Mouse (Mus musculus) cerebellum, adult (tissue): ENCODE measurements around the gene Ddah1.
A peak's percentile ranks its signal among the peaks of the same experiment; 100 is the strongest.
"Not testable (repeated sequence)": the region's sequence is repeated elsewhere in the genome, so short reads cannot be mapped to it uniquely, and the experiment has no call there.

ENCODE experiments used
- ATAC-seq: cut with Nextera tagmentation; 2 replicates; pipeline ENCODE4 v1.9.2; 2017; ENCODE audit warnings: mild to moderate bottlenecking, moderate library complexity, mixed read lengths; ENCODE audit not compliant: insufficient number of reproducible peaks, low FRiP score, low TSS enrichment

Ddah1 gene

DNA sequence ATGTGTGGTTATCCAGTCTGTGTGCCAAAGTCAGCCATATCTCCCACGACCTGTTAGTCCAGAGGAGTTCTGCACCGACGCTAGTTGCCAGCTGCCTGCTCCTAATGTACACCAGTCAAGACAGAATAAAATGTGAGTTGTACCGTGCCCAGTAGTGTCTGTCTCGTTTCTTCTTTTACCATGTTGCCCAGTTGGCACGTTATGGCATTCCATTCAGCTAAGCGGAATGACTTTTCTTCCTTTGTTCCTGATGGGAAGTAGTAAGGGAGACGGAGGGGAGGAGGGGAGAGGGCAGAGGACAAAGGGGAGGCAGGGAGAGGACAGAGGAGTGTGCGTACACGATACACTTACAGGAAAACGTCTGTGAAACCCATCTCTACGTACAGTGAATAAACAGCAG lies 135.7 kb downstream of the Ddah1 start:
- ATAC-seq: no peak

DNA sequence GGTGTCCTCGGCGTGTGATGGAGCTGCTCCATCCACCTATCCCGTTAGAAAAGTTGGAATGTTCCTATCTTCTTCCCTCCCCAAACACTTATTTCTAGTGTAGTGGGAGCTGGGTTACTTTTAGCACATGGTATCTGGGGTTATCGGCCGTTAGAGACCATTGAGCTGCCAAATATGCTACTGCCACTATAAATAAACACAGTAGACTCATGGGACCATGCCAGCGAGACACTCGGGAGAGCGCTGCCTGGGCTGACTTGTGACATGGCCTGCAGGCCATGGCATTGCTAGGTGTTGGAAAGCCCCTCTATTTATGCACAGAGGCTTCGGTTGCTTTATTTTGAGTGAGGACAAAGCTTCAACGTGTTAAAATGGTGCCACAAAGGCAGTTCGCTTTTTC lies 139.3 kb downstream of the Ddah1 start:
- ATAC-seq: no peak

DNA sequence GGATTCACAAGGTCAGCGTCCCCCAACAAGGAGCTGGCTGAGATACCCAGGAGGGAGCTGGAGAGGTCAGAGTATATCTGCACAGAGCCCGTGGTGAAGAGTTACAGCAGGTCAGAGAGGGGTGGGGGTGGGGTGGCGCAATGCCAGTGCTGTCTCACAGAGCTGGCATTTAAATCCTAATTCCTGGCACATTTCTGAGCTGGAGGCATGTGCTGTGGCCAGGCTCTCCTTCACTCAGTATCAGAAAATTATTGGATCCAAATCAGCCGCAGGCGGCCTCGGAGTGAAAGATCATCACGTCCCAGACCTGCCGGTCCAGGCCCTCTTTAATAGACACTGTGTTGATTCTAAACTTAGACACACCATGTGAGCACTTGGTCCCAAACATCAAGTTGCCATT lies 141.4 kb downstream of the Ddah1 start:
- ATAC-seq: no peak

DNA sequence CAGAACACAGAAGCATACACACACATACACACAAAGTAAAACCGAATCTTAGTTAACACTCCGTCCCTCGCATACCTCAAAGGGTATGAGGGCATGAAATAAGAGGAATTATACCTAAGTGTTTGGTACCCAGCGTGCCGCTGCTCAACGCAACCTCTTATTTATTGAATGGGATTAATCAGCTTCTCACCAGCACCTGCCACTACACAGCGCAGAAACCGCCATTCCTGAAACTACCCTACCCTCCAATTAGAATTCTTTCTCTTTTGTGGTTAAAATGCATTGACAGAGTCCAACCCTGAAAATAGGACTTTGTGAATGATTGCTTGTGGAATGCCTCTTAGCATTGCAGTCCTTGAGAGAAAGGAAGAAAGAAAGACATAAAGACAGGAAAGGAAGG lies 145.1 kb downstream of the Ddah1 start:
- ATAC-seq: no peak

DNA sequence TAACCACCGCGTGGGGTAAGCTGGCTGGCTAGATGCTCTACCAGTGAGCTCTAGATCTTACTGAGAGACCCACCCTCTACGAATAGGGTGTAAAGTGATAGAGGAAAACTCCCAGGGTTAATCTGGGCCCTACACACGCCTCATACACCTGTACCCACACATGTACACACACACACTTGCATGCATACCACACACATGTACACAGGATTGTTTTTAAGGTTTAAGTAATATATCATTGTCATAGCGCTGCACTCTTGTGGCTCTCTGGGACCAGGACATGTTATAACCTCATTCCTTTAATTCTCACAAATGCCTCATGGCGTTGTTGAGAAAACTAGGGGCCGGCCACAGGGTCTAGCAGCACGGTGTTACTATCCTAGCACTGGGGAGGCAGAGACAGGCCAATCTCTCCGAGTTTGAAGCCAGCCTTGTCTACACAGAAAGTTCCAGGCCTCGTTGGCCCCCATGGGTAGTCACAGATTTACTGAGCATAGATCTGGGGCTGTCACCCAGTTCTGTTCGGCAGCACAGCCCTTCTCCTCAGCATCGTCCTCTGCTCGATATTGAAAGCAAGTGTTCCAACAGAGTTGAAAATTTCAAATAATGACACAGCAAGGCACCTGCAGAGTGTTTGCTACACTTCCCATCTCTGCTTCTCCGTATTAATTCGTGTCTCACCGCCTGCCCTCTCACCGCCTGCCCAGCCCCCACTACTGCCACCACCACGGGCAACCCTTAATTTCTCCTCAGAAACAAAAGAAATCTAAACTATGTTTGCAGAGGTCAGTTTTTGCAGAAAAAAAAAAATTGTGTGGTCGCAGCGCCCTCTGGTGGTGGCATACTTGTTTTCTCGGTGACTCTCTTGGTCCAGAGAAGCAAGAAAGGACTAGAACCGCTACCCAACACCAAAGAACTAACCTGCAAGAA lies 146.6 kb downstream of the Ddah1 start:
- ATAC-seq: 0 out of 2 replicates have a peak, but pooled peaks have one; percentile 18

DNA sequence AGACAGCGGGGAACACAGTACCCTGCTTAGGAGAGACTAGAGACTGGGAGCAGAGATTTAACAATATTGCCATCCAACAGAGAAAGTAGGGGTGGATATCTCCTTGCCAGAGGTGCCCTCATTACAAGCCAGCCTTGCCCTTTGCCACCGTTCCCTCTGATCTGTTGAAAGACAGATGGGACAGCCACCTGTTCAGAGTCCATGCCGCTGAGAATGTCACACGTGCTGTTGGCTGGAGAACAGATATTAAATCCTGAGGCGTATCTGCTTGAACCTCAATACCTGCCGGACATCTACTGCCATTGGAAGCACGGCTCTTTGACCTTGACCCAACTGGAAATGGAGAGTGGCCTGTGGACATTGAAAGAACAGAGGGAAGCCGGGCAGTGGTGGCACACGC lies 148.1 kb downstream of the Ddah1 start:
- no peak for ATAC-seq

DNA sequence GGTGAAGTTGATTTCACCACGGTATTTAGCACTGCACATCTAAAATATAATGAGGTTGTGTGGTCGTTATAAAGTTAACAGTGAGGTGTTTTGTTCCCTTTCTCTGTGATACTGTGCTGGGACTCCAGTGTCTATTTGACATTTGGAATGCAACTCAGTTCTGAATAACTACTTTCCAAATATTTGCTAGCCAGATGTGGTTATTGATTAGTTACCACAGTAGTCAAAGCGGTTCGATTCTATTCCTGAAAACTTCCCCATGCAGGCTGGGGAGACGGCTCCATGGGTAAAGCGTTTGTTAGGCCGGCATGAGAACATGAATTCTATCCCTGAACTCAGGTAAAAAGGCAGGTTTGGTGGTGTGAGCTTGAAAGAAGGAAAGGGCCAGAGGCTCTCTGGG lies 154.0 kb downstream of the Ddah1 start:
- no peak for ATAC-seq

DNA sequence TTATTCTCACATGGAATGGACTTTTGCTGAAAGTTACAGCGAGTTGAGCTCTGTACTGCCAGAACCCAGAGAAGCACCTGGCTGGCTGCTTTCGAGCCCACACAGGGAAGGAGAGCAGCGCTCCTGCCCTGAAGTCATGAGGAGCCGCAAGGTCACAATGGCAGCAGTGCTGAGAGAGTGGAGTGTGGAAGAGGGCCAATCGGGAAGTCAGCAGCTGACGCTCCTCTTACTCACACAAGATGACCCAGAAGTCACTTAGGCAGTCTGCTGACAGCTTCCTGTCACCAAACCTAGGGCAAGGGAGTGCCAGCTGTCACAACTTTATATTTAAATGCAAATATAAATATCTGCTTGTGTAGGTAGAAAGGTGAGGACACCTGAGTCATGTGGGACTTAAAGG lies 154.8 kb downstream of the Ddah1 start:
- ATAC-seq: no peak

DNA sequence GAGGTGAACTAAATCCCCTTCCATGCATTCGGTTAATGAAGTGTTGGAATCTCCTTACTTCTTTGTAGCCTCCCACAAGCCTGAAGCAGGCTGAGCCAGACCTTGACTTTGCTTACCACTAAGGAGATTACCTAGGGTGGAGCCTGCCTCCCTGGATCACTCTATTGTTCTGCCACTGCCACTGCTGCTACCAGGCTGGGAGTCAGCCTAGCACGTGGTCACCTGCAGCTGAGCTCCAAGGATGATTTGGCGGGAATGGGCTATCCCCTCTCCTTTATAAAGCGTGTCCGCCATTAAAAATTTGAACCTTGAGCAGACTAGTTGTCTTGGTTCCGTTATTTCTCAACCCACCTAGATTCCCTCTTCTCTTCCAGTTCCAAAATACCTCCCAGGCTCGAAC lies 155.5 kb downstream of the Ddah1 start:
- ATAC-seq: not testable (repeated sequence)

DNA sequence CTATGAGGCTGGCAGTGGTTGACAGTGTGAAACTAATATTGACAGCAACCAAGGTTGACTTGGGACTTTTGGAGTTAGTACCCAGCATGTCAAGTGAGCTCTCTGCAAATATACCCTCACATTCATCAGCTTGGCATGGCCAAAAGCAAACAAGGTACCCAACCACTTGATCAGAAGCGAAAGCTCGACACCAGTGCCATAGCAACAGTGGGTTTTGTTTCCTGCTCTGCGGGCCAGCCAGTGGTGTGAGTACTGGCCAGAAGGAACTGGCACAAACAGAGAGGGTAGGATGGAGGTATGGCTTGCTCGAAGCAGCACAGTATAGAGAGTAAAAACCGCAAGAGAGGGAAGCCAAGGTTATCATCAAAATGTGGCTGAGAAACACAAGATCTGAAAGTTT lies 157.9 kb downstream of the Ddah1 start:
- ATAC-seq: no peak

DNA sequence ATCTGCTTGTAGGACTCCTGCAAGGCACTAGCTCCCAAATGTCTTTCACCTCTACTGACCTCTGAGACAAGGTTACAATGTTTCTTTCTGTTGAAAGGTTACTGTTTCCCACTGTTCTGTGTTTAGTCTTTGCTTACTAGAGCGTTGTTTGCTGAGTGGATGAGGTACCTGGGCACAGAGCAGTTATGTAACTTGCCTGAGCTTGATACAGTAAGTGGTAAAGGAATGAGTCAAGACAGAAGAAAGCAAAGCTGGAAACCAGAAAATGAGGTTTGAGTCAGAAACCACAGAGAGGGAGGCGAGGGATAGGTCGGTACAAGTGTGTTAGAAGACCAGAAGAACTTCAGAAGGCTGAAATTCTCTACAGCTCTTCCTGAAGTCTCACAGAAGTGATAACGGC lies 158.4 kb downstream of the Ddah1 start:
- ATAC-seq: no peak

DNA sequence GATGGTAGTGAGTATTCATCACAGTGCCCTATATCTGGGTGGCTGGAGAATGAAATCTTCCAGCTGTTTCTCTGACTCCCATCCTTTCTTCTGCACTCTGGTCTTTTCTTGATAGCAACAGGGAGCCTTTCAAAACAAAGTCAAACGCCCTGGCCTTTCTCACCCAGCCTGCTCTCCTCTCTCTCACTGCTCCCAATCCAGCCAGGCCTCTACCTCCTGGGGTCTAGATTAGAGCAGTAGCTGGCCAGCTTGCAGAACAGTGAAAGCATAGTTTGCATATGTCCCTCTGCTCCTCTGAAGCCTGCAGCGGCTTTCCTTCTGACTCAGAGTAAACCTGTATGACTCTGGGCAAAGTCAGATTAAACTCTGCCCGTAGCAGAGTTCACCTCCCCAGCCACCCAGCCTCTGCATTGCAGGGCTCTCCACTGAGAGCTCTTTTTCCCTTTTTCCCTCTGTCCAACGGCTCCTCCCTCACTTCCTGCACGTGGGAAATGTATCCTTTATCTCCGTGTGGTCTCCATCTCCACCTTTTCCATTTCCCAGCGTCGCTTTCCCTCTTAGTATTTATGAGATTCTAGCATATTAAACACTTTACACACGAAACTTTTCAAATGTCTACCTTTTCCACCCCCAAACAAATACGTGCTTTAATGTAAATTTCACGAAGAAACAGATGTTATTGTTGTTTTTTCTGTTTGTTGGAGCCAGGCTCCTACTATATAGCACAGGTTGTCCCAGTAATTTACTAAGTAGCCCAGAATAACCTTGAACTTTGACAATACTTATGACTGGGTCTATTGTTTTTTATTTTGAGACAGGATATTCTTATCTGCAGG lies 163.8 kb downstream of the Ddah1 start, which contains the start of gene Bcl10:
Bcl10 (plus strand) TSS at position 786 of the 836 bp plus-strand sequence.
- ATAC-seq: no peak

DNA sequence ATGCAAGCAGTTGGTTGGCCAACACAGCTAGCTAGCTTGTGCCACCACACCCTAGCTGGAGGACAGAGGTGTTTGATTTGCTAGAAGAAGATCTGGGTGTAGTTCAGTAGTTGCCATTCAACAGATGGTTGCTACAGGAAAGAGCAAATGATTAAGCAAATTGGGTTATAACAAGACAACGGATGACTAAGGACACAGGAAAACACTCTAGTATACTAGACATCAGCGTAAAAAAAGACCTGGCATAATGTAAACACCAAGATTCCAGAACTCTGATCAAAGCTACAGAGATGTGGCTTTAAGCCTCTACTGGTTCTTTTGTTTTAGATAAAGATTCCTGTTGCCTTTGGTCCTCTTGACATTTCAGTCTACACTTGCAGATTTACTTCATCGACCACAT lies 164.5 kb downstream of the Ddah1 start:
- ATAC-seq: no peak

DNA sequence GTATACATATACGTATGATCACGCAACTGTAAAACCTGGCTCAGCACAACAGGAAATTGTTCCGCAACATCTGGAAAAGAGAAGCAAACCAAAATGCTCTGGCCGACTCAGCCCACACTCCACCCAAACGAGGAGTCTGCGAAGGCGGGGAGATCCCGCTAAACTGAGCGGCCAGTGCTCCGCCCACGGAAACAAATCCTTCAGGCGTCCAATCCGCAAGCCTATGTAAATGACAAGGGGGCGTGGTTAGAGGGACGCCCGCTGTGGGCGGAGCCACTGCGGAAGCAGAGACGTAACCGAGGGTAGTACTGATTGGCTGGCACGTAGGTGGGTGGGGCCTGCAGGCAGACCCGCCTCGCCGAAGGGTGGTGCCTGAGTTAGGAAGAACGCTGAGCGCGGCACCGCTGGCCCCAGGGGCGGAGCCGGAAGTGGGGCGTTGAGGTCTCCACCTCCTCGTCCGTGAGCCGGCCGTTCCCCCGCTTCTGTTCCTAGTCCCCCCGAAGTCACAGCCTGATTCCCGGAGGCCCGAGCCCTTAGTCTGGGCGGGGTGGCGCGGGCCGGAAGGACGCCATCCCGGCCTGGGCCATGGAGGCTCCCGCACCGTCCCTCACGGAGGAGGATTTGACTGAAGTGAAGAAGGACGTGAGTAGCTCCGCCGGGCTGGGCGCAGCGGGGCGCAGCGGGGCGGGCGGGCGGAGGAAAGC lies 165.6 kb downstream of the Ddah1 start:
- ATAC-seq: peak; percentile 96

DNA sequence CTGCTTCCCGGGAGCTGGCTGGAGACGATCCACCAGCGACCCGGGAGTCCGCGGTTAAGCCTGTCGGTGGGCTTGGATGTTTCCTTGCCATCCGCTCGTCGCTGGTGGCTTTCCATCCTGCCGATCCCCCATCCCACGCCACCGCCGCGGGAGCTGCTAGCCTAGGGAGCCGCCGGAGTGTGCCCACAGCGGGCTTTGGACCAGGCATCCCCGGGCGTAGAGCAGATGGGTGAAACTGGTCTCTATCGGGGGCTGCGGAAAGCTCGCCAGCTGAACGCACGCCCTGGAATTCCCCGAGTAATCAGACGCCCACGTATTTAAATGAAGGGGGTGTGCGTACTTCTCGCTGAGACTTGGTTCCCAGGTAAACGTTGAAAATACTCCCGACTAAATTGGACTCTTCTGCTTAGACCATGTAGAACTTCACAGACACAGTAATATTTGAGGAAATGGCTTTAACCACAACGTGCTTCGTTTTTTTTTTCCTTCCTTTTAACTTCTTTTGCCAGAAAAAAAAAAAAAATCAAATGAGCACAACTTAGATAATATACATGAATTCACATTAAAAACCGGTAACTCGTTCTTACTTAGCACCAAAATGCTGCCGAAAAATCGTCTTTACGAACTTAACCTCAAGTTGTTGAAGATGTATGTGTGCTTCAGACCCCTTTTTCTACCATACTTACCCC lies 166.3 kb downstream of the Ddah1 start:
- peak; percentile 8 for ATAC-seq

DNA sequence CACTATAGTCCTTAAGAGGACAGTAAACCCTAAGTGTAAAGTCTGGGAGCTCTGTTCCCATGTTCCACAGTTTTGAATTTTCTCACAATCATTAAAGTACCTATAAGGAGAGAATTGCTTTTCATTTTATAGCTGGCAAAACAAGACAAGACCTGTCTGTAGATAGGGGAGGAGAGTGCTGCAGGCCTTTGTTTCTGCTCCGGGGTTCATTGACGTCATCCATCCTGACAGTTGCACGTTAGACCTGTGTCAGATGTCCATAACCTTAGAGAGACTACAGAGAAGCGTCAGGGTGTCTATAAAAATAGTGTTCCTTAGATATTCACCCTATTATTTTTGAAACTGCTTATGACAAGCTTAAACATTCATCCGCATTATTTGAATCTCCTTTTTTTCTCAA lies 167.0 kb downstream of the Ddah1 start:
- ATAC-seq: no peak

DNA sequence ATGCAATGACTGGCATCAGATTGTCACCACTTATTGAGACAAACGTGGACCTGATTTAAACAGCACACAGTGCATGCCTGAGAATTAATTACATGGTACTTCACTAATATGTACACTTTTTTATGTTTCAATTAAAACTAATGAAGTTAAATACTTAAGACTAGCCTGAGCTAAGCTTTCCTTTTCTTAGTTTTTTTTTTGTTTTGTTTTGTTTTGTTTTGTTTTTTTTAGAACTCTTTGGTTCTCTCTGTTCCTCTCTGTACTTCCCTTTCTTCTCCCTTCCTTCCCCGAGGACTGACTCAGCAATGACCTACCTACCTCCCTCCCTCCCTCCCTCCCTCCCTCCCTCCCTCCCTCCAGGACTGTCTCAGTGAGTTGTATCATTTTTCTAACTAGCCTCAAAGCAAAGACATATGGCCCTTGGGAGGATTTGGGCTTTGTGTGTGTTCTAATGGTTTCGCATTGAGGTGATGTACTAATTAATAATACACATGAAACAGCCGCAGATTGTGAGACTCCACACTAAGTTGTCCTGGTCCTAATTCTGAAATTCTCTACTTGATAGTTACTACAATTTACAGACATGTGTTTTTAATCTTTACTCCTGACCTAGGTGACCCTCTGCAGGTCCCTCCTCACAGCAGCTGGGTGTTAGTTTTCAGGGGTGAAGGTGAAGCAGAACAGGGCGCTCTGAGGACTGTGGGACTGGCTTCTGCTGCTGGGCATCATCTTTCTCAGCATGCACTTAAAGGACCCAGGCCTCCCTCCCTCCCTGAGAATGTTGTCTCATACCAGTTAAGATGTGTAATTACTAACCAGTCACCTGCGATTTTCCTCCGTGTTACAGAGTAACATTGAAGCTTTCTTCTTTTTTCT lies 171.3 kb downstream of the Ddah1 start:
- no peak for ATAC-seq

DNA sequence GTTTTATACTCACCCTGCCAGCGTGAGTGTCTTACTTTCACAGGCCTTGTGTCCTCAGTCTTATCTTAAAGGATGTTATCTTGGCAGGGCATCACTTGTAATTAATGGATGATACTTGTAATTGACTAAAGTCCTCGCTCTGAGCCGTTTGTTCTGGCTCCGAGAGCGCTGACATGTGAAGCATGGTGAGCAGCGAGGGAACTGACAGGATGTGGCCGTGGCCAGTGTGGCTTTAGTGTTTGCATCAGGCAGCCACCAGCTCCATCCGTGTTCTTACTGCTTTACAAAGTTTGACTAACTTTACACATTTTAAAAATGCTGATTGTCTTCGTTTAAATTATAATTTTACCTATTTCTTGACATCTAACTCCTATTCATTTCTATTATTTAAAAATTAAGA lies 175.4 kb downstream of the Ddah1 start:
- no peak for ATAC-seq
